Mouse (Mus musculus): ENCODE data around the gene Fam53b.

Gene Fam53b

GRCm38 (mm10) chr7:132735145-132735544 is 78.5 kb downstream of the Fam53b start:
- DNase-seq (ENCODE audit: low read depth, low spot score): peak; percentile 93
- Histone ChIP-seq H3K27me3 (ENCODE audit: control insufficient read depth, insufficient read depth, low read length, poor library complexity, severe bottlenecking) (no peaks in the 10 kb centered on the region), H3K36me3 (ENCODE audit: control insufficient read depth, insufficient read depth, low read length, poor library complexity, severe bottlenecking) (no peaks in the 10 kb centered on the region)

- Histone ChIP-seq H3K27me3 (ENCODE audit: control insufficient read depth, insufficient read depth, low read length, poor library complexity, severe bottlenecking) (no peaks in the 10 kb centered on the region), H3K36me3 (ENCODE audit: control insufficient read depth, insufficient read depth, low read length, poor library complexity, severe bottlenecking) (no peaks in the 10 kb centered on the region)
- DNase-seq (ENCODE audit: low read depth, low spot score): no peak
Observed at GRCm38 (mm10) chr7:132734222-132734621, 79.5 kb downstream of the Fam53b start.

- no peak for DNase-seq (ENCODE audit: low read depth, low spot score)
- H3K36me3 ChIP-seq (ENCODE audit: control insufficient read depth, insufficient read depth, low read length, poor library complexity, severe bottlenecking): no peaks in the 10 kb centered on the region
- H3K27me3 ChIP-seq (ENCODE audit: control insufficient read depth, insufficient read depth, low read length, poor library complexity, severe bottlenecking): no peaks in the 10 kb centered on the region
Observed at GRCm38 (mm10) chr7:132733521-132733920, 80.2 kb downstream of the Fam53b start.

GRCm38 (mm10) chr7:132732136-132732789 is 81.4 kb downstream of the Fam53b start:
- Histone ChIP-seq H3K36me3 (ENCODE audit: control insufficient read depth, insufficient read depth, low read length, poor library complexity, severe bottlenecking) (no peaks in the 10 kb centered on the region), H3K27me3 (ENCODE audit: control insufficient read depth, insufficient read depth, low read length, poor library complexity, severe bottlenecking) (no peaks in the 10 kb centered on the region)
- DNase-seq (ENCODE audit: low read depth, low spot score): no peak

GRCm38 (mm10) chr7:132731558-132731957 is 82.1 kb downstream of the Fam53b start:
- DNase-seq (ENCODE audit: low read depth, low spot score): no peak
- H3K36me3 ChIP-seq (ENCODE audit: control insufficient read depth, insufficient read depth, low read length, poor library complexity, severe bottlenecking): no peaks in the 10 kb centered on the region
- H3K27me3 ChIP-seq (ENCODE audit: control insufficient read depth, insufficient read depth, low read length, poor library complexity, severe bottlenecking): no peaks in the 10 kb centered on the region

- Histone ChIP-seq H3K36me3 (ENCODE audit: control insufficient read depth, insufficient read depth, low read length, poor library complexity, severe bottlenecking) (no peaks in the 10 kb centered on the region), H3K27me3 (ENCODE audit: control insufficient read depth, insufficient read depth, low read length, poor library complexity, severe bottlenecking) (no peaks in the 10 kb centered on the region)
- no peak for DNase-seq (ENCODE audit: low read depth, low spot score)
Observed at GRCm38 (mm10) chr7:132730510-132730909, 83.2 kb downstream of the Fam53b start.

GRCm38 (mm10) chr7:132729093-132729831 is 84.4 kb downstream of the Fam53b start:
- peak; percentile 38 for DNase-seq (ENCODE audit: low read depth, low spot score)
- H3K36me3 ChIP-seq (ENCODE audit: control insufficient read depth, insufficient read depth, low read length, poor library complexity, severe bottlenecking): no peaks in the 10 kb centered on the region

GRCm38 (mm10) chr7:132726106-132726861 is 87.4 kb downstream of the Fam53b start:
- Histone ChIP-seq H3K27me3 (ENCODE audit: control insufficient read depth, insufficient read depth, low read length, poor library complexity, severe bottlenecking) (no peaks in the 10 kb centered on the region), H3K36me3 (ENCODE audit: control insufficient read depth, insufficient read depth, low read length, poor library complexity, severe bottlenecking) (no peaks in the 10 kb centered on the region)
- DNase-seq (ENCODE audit: low read depth, low spot score): no peak

More at GRCm38 (mm10) chr7:132729093-132729831, 84.4 kb downstream of the Fam53b start:
- H3K27me3 ChIP-seq (ENCODE audit: control insufficient read depth, insufficient read depth, low read length, poor library complexity, severe bottlenecking): no peaks in the 10 kb centered on the region

GRCm38 (mm10) chr7:132724501-132725062 is 89.1 kb downstream of the Fam53b start:
- Histone ChIP-seq H3K27me3 (ENCODE audit: control insufficient read depth, insufficient read depth, low read length, poor library complexity, severe bottlenecking) (no peaks in the 10 kb centered on the region), H3K36me3 (ENCODE audit: control insufficient read depth, insufficient read depth, low read length, poor library complexity, severe bottlenecking) (no peaks in the 10 kb centered on the region)
- DNase-seq (ENCODE audit: low read depth, low spot score): peak; percentile 35

- DNase-seq (ENCODE audit: low read depth, low spot score): peak; percentile 55
- H3K27me3 ChIP-seq (ENCODE audit: control insufficient read depth, insufficient read depth, low read length, poor library complexity, severe bottlenecking): no peaks in the 10 kb centered on the region
- H3K36me3 ChIP-seq (ENCODE audit: control insufficient read depth, insufficient read depth, low read length, poor library complexity, severe bottlenecking): no peaks in the 10 kb centered on the region
Observed at GRCm38 (mm10) chr7:132723906-132724305, 89.8 kb downstream of the Fam53b start.

- H3K27me3 ChIP-seq (ENCODE audit: control insufficient read depth, insufficient read depth, low read length, poor library complexity, severe bottlenecking): no peaks in the 10 kb centered on the region
- DNase-seq (ENCODE audit: low read depth, low spot score): no peak
- H3K36me3 ChIP-seq (ENCODE audit: control insufficient read depth, insufficient read depth, low read length, poor library complexity, severe bottlenecking): no peaks in the 10 kb centered on the region
Observed at GRCm38 (mm10) chr7:132722401-132723370, 91.0 kb downstream of the Fam53b start.

- peak; percentile 92 for DNase-seq (ENCODE audit: low read depth, low spot score)
- Histone ChIP-seq H3K27me3 (ENCODE audit: control insufficient read depth, insufficient read depth, low read length, poor library complexity, severe bottlenecking) (no peaks in the 10 kb centered on the region), H3K36me3 (ENCODE audit: control insufficient read depth, insufficient read depth, low read length, poor library complexity, severe bottlenecking) (no peaks in the 10 kb centered on the region)
Observed at GRCm38 (mm10) chr7:132720562-132720961, 93.1 kb downstream of the Fam53b start.

GRCm38 (mm10) chr7:132719570-132719969 is 94.1 kb downstream of the Fam53b start:
- no peaks in the 10 kb centered on the region for H3K27me3 ChIP-seq (ENCODE audit: control insufficient read depth, insufficient read depth, low read length, poor library complexity, severe bottlenecking)
- no peak for DNase-seq (ENCODE audit: low read depth, low spot score)
- peaks cover 4% of the 10 kb centered on the region for H3K36me3 ChIP-seq (ENCODE audit: control insufficient read depth, insufficient read depth, low read length, poor library complexity, severe bottlenecking)

- no peaks in the 10 kb centered on the region for H3K27me3 ChIP-seq (ENCODE audit: control insufficient read depth, insufficient read depth, low read length, poor library complexity, severe bottlenecking)
- peaks cover 4% of the 10 kb centered on the region for H3K36me3 ChIP-seq (ENCODE audit: control insufficient read depth, insufficient read depth, low read length, poor library complexity, severe bottlenecking)
- no peak for DNase-seq (ENCODE audit: low read depth, low spot score)
Observed at GRCm38 (mm10) chr7:132715259-132715658, 98.4 kb downstream of the Fam53b start.

Data from splenic B cell, adult 2 months (primary cell).